Mouse (Mus musculus): Measurements from ENCODE around the gene Zbtb16.

DNA sequence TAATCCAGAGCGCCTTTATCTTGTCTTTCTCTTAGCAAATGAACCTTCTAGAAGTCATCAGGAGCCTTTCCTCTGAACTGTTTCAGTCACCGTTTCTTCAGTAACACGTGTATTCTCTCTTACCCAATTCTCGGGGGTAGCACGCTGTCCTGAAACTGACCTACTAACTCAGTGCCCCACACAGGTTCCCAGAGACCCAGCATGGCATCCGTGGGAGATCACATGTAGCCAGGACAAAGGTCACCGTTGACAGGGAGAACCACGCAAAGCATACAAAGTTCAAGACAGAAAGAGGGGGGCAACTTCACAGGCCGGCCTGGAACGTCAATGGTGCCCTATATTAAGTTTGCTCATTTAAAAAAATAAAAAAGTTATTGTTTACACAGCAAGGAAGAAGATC is 89.5 kb downstream of the Zbtb16 start:
- TF ChIP-seq CTCF (conservative IDR thresholded peaks at IDR 0.05; ENCODE audit: insufficient read depth, insufficient read length, low read depth, low read length) (no peak), POLR2A (IDR thresholded peaks at IDR 0.05; ENCODE audit: low read depth, low read length) (no peak)

Data from kidney, adult 2 months (tissue).